Mouse (Mus musculus): ENCODE data around the gene Fbxl21.

The Fbxl21 gene

GRCm38 (mm10) chr13:56534931-56535330, 12.7 kb downstream of the Fbxl21 start:
- no peak for DNase-seq (ENCODE audit: low read depth)

DNA sequence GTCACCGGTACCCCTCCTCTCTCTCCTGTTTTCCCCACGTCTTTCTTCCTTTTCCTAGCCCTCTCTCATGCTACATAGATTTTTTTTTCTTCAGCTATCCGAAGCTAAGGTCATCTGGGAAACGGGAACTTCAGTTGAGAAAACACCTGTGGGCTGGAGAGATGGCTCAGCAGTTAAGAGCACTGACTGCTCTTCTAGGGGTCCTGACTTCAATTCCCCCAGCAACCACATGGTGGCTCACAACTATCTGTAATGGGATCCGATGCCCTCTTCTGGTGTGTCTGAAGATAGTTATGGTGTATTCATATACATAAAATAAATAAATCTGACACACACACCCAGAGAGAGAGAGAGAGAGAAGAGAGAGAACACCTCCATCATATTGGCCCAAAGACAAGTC, 13.3 kb downstream of the Fbxl21 start:
- DNase-seq (ENCODE audit: low read depth), result no peak

- no peak for DNase-seq (ENCODE audit: low read depth)
Measured at GRCm38 (mm10) chr13:56537026-56537425, 14.8 kb downstream of the Fbxl21 start.

DNA sequence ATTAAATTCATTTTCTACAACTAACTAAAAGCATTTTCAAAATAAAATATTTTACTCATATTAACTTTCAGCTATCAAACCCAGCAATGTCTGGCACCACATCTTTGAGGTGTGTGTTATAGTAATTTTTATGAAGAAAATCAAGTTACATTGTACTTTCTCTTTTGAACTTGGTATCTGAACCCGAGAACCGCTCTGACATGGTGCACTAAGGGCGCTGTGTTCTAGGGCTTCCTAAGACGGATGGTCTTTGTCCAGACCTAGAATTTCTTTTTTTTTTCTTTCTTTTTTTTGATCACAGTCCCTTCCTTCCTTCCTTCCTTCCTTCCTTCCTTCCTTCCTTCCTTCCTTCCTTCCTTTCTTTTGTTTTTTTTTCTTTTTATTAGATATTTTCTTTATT, 17.6 kb downstream of the Fbxl21 start:
- no peak for DNase-seq (ENCODE audit: low read depth)

- DNase-seq (ENCODE audit: low read depth), result no peak
Measured at GRCm38 (mm10) chr13:56543805-56544204, 21.5 kb downstream of the Fbxl21 start.

- DNase-seq (ENCODE audit: low read depth), result no peak
Measured at GRCm38 (mm10) chr13:56544956-56545355, 22.7 kb downstream of the Fbxl21 start.

DNA sequence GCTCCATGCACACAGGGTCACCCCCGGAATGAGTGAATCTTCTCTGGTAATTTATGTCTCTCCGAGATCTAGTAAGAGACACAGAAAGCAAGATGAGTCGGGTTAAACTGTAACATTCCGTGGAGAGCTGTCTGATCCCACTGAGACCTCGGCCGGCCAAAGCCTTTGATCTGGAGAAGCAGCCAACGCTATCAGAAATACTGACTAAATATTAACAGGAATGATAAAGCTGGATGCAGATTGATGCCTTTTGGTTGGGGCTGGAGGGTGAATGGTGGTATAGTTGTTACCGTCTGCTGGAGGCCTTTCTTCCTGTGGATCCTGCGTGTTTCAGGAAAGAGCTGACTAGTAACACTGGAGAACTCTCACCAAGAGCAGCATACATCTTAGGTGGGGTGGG, 26.1 kb downstream of the Fbxl21 start, which contains the start of gene Lect2:
Gene Lect2, minus strand, starts transcription at position 102 of the 400 bp plus-strand sequence.
- DNase-seq (ENCODE audit: low read depth), result no peak

- no peak for DNase-seq (ENCODE audit: low read depth)
Measured at GRCm38 (mm10) chr13:56549364-56549763, 27.1 kb downstream of the Fbxl21 start.

DNA sequence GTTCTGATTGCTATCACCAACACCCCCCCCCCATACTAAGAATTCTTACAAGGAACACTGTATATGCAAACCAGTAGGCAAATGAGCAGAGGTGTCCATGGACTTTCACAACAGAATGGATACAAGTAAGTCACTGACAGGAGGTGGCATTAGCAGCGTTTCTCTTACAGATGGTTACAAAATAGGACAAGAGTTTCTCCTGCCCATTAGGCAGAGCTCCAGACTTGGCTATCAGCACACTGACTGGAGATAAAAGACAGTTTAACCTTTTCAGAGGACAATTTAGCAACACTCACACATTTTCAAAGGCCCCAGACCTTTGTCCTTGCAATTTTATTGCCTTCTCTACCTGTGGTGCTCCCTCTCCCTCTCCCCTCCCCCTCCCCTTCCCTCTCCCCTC, 28.3 kb downstream of the Fbxl21 start:
- DNase-seq (ENCODE audit: low read depth), result no peak

DNA sequence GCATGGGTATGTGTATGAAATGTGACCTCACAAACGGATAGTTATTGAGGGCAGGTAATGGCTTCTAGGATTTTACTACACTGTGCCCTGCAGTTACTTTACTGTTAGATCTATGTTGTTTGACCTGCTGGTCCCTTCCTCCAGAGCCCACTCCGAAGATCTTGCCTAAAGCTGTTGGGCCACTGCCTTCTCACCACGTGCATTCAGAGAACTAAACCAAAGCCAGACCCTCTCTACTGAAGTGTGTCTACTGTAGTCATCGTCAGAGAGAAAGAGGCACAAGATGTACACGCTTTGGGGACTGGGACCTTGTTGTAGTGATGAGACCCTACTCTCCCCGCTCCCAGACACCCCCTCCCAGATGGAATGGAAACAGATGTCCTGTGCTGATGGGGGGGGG, 29.4 kb downstream of the Fbxl21 start:
- no peak for DNase-seq (ENCODE audit: low read depth)

DNA sequence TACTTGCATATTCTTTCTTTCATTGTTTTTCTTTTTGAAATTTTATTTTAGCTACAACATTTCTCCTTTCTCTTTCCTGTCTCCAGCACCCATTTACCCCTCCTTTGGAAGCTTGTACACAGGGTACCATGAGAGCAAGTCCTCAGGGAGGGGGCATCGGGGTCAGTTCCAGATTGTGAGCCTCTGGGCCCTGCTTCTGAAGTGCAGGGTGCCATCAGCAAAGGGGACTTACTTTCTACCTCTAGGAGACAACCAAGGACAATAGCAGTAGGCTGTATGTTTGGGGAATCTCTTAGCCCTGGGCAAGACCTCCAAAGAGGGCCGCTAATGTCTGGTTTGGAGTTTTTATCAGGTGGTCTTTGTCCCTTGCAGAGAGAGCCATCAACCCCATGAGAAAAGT, 31.7 kb downstream of the Fbxl21 start:
- no peak for DNase-seq (ENCODE audit: low read depth)

- no peak for DNase-seq (ENCODE audit: low read depth)
Measured at GRCm38 (mm10) chr13:56554409-56554808, 32.1 kb downstream of the Fbxl21 start.

DNA sequence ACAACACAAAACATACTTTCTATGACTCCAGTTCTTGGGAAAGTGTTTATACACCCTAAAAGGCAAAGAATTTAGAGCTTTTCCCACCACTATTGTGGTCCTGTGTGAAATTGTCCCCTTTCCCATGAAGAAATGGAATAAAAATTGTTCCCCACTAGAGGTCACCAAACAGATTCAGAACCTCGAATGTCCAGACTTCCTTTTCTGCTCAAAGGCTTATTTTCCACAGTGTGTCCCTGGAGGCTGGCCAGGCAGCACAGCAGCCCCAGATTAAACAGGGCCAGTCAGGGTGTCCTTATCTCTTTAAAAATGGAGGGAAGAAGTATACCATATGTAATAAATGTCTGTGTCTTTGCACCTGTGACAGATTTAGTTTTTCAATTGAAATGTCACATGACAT, 33.7 kb downstream of the Fbxl21 start:
- no peak for DNase-seq (ENCODE audit: low read depth)

DNA sequence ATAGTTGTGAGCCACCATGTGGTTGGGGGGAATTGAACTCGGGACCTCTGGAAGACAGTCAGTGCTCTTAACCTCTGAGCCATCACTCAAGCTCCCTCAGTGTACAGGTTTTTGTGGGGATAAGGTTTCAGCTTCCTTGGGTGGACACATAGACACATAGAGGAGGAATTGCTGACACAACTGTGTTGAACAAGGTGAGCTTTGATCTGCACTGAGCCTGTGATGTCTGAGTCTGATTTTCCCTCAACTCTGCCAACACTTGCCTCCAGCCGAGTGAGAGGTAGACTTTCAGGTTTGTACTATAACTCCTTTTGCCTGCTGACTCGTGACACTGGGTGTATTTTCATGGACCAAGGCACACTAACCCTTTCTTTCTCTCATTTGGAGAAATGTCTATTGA, 34.4 kb downstream of the Fbxl21 start:
- no peak for DNase-seq (ENCODE audit: low read depth)

- DNase-seq (ENCODE audit: low read depth), result no peak
Measured at GRCm38 (mm10) chr13:56558811-56559210, 36.5 kb downstream of the Fbxl21 start.

GRCm38 (mm10) chr13:56559841-56560370, 37.6 kb downstream of the Fbxl21 start:
- DNase-seq (ENCODE audit: low read depth), result no peak

DNA sequence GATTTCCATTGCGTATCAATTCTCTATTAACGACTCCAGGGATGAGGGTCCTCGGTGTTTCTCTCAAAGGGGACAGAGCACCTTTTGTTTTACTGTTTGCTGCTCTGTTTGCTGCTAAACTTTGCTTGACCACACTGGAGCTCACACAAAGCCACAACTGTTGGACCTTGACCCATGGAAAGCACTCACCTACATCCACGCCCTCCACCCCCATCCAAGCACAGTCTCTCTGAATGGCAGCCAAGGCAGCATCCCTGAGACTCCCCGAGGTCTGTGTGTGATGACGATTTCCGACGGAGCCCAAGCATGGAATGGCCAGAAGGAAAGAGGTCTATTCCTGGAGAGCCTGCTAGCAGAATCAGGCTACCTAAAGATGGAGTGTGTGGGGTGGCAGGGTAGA, 38.9 kb downstream of the Fbxl21 start:
- no peak for DNase-seq (ENCODE audit: low read depth)

DNA sequence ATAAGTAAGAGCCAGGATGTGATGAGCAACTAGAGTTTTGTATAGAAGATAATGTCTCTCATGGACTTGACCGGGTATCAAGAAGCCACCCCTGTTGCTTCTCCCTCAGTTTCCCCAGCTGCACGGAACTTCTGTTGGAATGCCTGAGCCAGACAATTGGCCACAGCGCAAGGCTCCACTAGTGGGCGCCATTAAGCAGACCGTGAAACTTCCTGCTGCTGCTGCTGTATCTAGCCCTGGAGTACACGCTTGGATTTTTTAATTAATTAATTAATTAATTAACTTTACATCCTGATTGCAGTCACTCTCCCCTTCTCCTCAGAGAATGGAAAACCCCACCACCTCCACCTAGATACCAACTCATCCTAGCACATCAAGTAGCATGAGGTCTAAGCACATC, 40.8 kb downstream of the Fbxl21 start:
- no peak for DNase-seq (ENCODE audit: low read depth)

GRCm38 (mm10) chr13:56566336-56566735, 44.1 kb downstream of the Fbxl21 start:
- DNase-seq (ENCODE audit: low read depth), result no peak

GRCm38 (mm10) chr13:56571645-56572044, 49.4 kb downstream of the Fbxl21 start:
- no peak for DNase-seq (ENCODE audit: low read depth)

DNA sequence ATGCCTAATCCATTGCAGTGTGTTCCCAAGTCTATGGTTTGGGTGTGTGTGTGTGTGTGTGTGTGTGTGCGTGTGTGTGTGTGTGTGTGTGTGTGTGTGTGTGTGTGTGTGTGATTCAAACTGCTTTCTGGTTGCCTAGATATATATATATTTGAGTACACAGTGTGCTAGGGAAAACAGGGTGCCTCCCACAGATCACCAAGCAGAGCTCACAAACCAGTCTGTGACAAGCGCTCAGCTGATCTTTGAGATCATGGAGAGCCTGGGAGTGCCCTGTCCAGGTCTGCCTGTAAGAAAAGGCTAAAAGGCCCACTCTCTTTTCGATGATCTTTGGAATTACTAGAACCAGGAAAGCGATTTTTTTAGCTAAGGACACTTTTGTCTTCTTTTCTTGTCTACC, 52.8 kb downstream of the Fbxl21 start:
- DNase-seq (ENCODE audit: low read depth), result no peak

- DNase-seq (ENCODE audit: low read depth), result peak; percentile 62
Measured at GRCm38 (mm10) chr13:56575701-56576321, 53.5 kb downstream of the Fbxl21 start.

- no peak for DNase-seq (ENCODE audit: low read depth)
Measured at GRCm38 (mm10) chr13:56578097-56578496, 55.8 kb downstream of the Fbxl21 start.

GRCm38 (mm10) chr13:56580450-56580849, 58.2 kb downstream of the Fbxl21 start:
- DNase-seq (ENCODE audit: low read depth), result no peak
